Mouse (Mus musculus) bone marrow macrophage, adult 2 months (primary cell): ENCODE measurements around the gene Lsm10.

Source experiments
- CTCF ChIP-seq: IDR thresholded peaks from 2 replicates; pipeline ENCODE4 v1.5.1; 2012; ENCODE audit warnings: low read depth, mild to moderate bottlenecking, low read length, moderate library complexity
- POLR2A ChIP-seq: IDR thresholded peaks from 2 replicates; pipeline ENCODE4 v1.6.1; 2012; ENCODE audit warnings: mild to moderate bottlenecking, low read depth, low read length, borderline replicate concordance

DNA sequence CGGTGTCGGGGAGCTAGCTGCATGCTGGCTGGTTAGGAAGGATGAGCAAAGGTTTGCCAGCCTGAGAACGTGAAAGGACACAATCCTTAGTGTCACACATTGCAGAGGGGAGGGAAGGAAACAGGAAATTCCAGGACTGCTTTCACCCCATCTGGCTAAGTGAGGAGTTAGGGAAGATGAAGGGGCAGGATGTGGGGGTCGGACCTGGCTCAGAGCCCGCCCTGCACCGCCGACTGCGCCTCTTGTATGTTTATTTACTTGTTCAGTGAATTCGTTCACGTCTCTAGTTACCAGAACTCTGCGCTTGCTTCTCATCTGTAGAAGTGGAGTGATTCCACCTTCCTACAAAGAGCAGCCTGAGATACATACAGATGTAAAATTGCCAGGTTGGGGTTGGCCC lies 34.1 kb downstream of the Lsm10 start:
- TF ChIP-seq CTCF = no peak
- TF ChIP-seq POLR2A = no peak
